Mouse (Mus musculus) embryonic facial prominence, embryonic 15.5 days (tissue): Measurements from ENCODE around the gene Rnf212b. TPM values are rescaled to one million over a fixed set of nuclear protein-coding genes. Genes with fewer than 3 reads are reported as not detected.
A peak's percentile ranks its signal among the peaks of the same experiment; 100 is the strongest.

Source experiments
- ATAC-seq: fragments of 200-750 bp; cut with Nextera tagmentation; 2 replicates; pipeline ENCODE4 v1.8.0; 2017; ENCODE audit warnings: low read depth, moderate TSS enrichment; ENCODE audit not compliant: insufficient number of reproducible peaks, low FRiP score, low TSS enrichment
- H3K27ac ChIP-seq: fragments of 300-500 bp; sonication (generic); replicated peaks from 2 replicates; pipeline ENCODE4 v1.5.1; 2015; ENCODE audit warnings: mild to moderate bottlenecking, inconsistent platforms
- H3K27me3 ChIP-seq: fragments of 300-500 bp; sonication (generic); 2 replicates; pipeline ENCODE4 v1.6.1; 2015; ENCODE audit warnings: inconsistent platforms
- H3K36me3 ChIP-seq: fragments of 300-500 bp; sonication (generic); 2 replicates; pipeline ENCODE4 v1.6.1; 2015; ENCODE audit warnings: mild to moderate bottlenecking, inconsistent platforms
- H3K4me1 ChIP-seq: fragments of 300-500 bp; sonication (generic); 2 replicates; pipeline ENCODE4 v1.6.1; 2015; ENCODE audit warnings: inconsistent platforms
- H3K4me2 ChIP-seq: fragments of 300-500 bp; sonication (generic); replicated peaks from 2 replicates; pipeline ENCODE4 v1.6.1; 2015; ENCODE audit warnings: mild to moderate bottlenecking, inconsistent platforms
- H3K4me3 ChIP-seq: fragments of 300-500 bp; sonication (generic); replicated peaks from 2 replicates; pipeline ENCODE4 v1.5.1; 2015; ENCODE audit warnings: mild to moderate bottlenecking, inconsistent platforms
- H3K9ac ChIP-seq: fragments of 300-500 bp; sonication (generic); 2 replicates; pipeline ENCODE4 v1.6.1; 2015; ENCODE audit warnings: inconsistent platforms
- H3K9me3 ChIP-seq: fragments of 300-500 bp; sonication (generic); replicated peaks from 2 replicates; pipeline ENCODE4 v1.6.1; 2016; ENCODE audit warnings: inconsistent platforms
- WGBS: fragments of 180-500 bp; shearing (Covaris S2); methylation state at CpG from one replicate; pipeline ENCODE4 v1.1.7; 2015; 5-methylcytosine and 5-hydroxymethylcytosine counted together
- polyA plus RNA-seq: library from polyadenylated mRNA; unstranded; fragments of >200 nt; fragmentation: Nextera tagmentation; extraction: Ambion mirVana; gene quantifications from 2 replicates; pipeline ENCODE4 v1.2.1, GENCODE M21; 2015

Rnf212b gene
- polyA plus RNA-seq, 1 experiment from 2014 or later, result not detected

- peaks cover 22% of the 10 kb centered on the region for H3K4me1 ChIP-seq
- 50% methylated on average over 2 of the region's 2 CpGs for WGBS
- no peaks in the 10 kb centered on the region for H3K9me3 ChIP-seq
- H3K4me3 ChIP-seq, result no peak overlapping the region
- H3K4me2 ChIP-seq, result no peak overlapping the region
- H3K9ac ChIP-seq, result no peak overlapping the region
- H3K27ac ChIP-seq, result peak overlapping the region; percentile 39; the same call in 1 of the 2 replicates
- no peaks in the 10 kb centered on the region for H3K27me3 ChIP-seq
- no peak for ATAC-seq
- H3K36me3 ChIP-seq, result peaks cover 30% of the 10 kb centered on the region
Observed at GRCm38 (mm10) chr14:54897445-54897844, 83.5 kb downstream of the Rnf212b start.

- Histone ChIP-seq H3K4me3 (no peak overlapping the region), H3K36me3 (peaks cover 45% of the 10 kb centered on the region), H3K9me3 (no peaks in the 10 kb centered on the region), H3K4me1 (peaks cover 12% of the 10 kb centered on the region), H3K27me3 (no peaks in the 10 kb centered on the region), H3K4me2 (no peak overlapping the region), H3K9ac (no peak overlapping the region), H3K27ac (peak overlapping the region; percentile 58; the same call in 1 of the 2 replicates)
- peak; percentile 70; the same call in 1 of the 2 replicates for ATAC-seq
- WGBS, result under 1% methylated on average over 3 of the region's 3 CpGs
Observed at GRCm38 (mm10) chr14:54900383-54900782, 86.4 kb downstream of the Rnf212b start.

- no peaks in the 10 kb centered on the region; the same call in 1 of the 2 replicates for H3K4me1 ChIP-seq
- WGBS, result 71% methylated on average over 4 of the region's 4 CpGs
- H3K4me2 ChIP-seq, result no peak overlapping the region
- no peak for ATAC-seq
- no peak overlapping the region for H3K27ac ChIP-seq
- no peak overlapping the region for H3K4me3 ChIP-seq
- H3K27me3 ChIP-seq, result no peaks in the 10 kb centered on the region
- H3K9me3 ChIP-seq, result no peaks in the 10 kb centered on the region
- H3K36me3 ChIP-seq, result peaks cover 46% of the 10 kb centered on the region
- H3K9ac ChIP-seq, result no peak overlapping the region
Observed at GRCm38 (mm10) chr14:54903641-54904040, 89.7 kb downstream of the Rnf212b start.

Other genes starting within 250 kb of the Rnf212b start
- 49.4 and 60.2 TPM in 2 replicates for gene Ajuba, start 236.6 kb upstream of the Rnf212b start, polyA plus RNA-seq
- gene 4931414P19Rik, start 208.1 kb upstream of the Rnf212b start, polyA plus RNA-seq, result 7.8 and 9.3 TPM in 2 replicates
- gene Psmb5, start 196.1 kb upstream of the Rnf212b start, polyA plus RNA-seq, result 364 and 368 TPM in 2 replicates
- gene Psmb11, start 192.7 kb upstream of the Rnf212b start, polyA plus RNA-seq, result 0.16 TPM in 1 of 2 replicates, not detected in the other
- not detected in 2 replicates for gene Gm17606, start 173.2 kb upstream of the Rnf212b start, polyA plus RNA-seq
- gene Cdh24, start 172.8 kb upstream of the Rnf212b start, polyA plus RNA-seq, result 4.5 and 4.8 TPM in 2 replicates
- 74.2 and 75.5 TPM in 2 replicates for gene 1700123O20Rik, start 127.9 kb upstream of the Rnf212b start, polyA plus RNA-seq
- 130 and 132 TPM in 2 replicates for gene Acin1, start 127.2 kb upstream of the Rnf212b start, polyA plus RNA-seq
- gene Gm29776, start 115.3 kb upstream of the Rnf212b start, polyA plus RNA-seq, result 0.23 and 0.28 TPM in 2 replicates
- gene Cebpe, start 102.0 kb upstream of the Rnf212b start, polyA plus RNA-seq, result not detected in 2 replicates
- gene Slc7a8, start 32.2 kb upstream of the Rnf212b start, polyA plus RNA-seq, result 6.5 and 6.8 TPM in 2 replicates
- 9.7 and 10.1 TPM in 2 replicates for gene Homez, start 56.8 kb downstream of the Rnf212b start, polyA plus RNA-seq
- gene Ppp1r3e, start 63.4 kb downstream of the Rnf212b start, polyA plus RNA-seq, result 0.83 and 1.2 TPM in 2 replicates
- gene Bcl2l2, start 69.2 kb downstream of the Rnf212b start, polyA plus RNA-seq, result 4.1 and 5.0 TPM in 2 replicates
- not detected in 2 replicates for gene Gm20521, start 69.3 kb downstream of the Rnf212b start, polyA plus RNA-seq
- gene Pabpn1, start 78.4 kb downstream of the Rnf212b start, polyA plus RNA-seq, result 124 and 125 TPM in 2 replicates
- 81.7 and 93.6 TPM in 2 replicates for gene Slc22a17, start 99.0 kb downstream of the Rnf212b start, polyA plus RNA-seq
- 59.7 and 63.4 TPM in 2 replicates for gene Efs, start 112.0 kb downstream of the Rnf212b start, polyA plus RNA-seq
- 0.47 TPM in 1 of 2 replicates, not detected in the other for gene Il25, start 118.6 kb downstream of the Rnf212b start, polyA plus RNA-seq
- 8.9 and 9.4 TPM in 2 replicates for gene Cmtm5, start 122.1 kb downstream of the Rnf212b start, polyA plus RNA-seq
- gene Myh6, start 152.8 kb downstream of the Rnf212b start, polyA plus RNA-seq, result 3.0 and 6.0 TPM in 2 replicates
- not detected in 2 replicates for gene Gm17428, start 162.8 kb downstream of the Rnf212b start, polyA plus RNA-seq
- gene Myh7, start 180.5 kb downstream of the Rnf212b start, polyA plus RNA-seq, result 21.5 and 33.1 TPM in 2 replicates
- gene Ngdn, start 201.3 kb downstream of the Rnf212b start, polyA plus RNA-seq, result 70.7 and 73.9 TPM in 2 replicates